Mouse (Mus musculus): ENCODE data around the gene Rhbdl1.

DNA sequence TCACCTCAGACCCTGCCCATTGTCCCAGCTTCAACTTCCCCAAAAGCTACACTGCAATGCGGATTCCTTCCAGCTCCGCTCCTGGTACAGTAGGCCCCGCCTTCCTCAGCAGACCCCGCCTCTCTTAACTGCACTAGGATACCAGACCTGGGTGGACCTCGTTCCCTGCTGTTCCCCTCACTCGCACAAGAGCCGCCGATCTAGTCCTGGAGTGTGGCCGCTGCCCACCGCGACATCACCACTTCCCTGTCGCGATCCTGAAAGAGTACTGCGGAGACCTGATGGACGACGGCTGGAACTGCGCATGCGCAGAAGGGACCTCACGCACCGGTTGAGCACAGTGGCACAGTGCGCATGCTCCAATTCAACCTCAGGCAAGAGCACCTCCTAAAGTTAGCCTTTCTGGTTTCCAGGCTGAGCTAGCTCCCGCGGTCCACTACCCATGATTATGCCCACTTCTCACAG lies 51.8 kb downstream of the Rhbdl1 start, which contains the start of gene Haghl:
- TF ChIP-seq EP300 (IDR thresholded peaks at IDR 0.05), result no peak
- peak; percentile 18 for TF ChIP-seq CTCF (IDR thresholded peaks at IDR 0.05)

All from lung, postnatal 0 days (tissue).